Mouse (Mus musculus): Measurements from ENCODE around the gene Camk1g. TPM values are rescaled to one million over a fixed set of nuclear protein-coding genes. Genes with fewer than 3 reads are reported as not detected.

Gene Camk1g
- total RNA-seq, 2 experiments from 2014 or later, result 30.7 to 37.8 TPM

- DNase-seq (ENCODE audit: low spot score in 2 of 2), result peak in 1 of 2 experiments; percentile 40
Observed at GRCm38 (mm10) chr1:193376478-193377134, 6.5 kb upstream of the Camk1g start.

- DNase-seq (ENCODE audit: low spot score in 2 of 2), result no peak
Observed at GRCm38 (mm10) chr1:193373906-193374413, 3.9 kb upstream of the Camk1g start.

GRCm38 (mm10) chr1:193369091-193369490 lies 1.0 kb downstream of the Camk1g start:
- DNase-seq (ENCODE audit: low spot score in 2 of 2), result no peak

DNA sequence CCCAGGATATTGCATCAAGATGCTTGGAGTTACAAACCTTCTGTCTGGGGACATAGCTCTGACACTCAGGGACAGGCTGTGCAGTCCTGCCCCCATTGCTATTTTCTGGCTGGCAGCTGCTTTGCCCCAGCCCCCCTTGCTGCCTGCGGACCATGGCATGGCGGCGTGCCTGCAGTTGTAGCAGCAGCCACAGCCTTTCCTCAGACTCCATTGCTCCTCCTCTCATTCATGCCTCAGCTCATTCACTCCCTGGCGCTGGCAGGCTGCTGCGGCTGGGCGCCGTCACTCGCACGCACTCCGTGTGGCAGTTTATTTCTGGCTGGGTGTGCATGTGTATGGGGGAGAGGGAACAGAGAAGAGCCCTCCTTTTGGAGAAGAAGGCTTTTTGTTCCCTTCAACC lies 2.0 kb downstream of the Camk1g start:
- peak; percentile 68 to 78 for DNase-seq (ENCODE audit: low spot score in 2 of 2)

- DNase-seq (ENCODE audit: low spot score in 2 of 2), result no peak
Observed at GRCm38 (mm10) chr1:193363801-193364231, 6.3 kb downstream of the Camk1g start.

GRCm38 (mm10) chr1:193362078-193362477 lies 8.0 kb downstream of the Camk1g start:
- no peak for DNase-seq (ENCODE audit: low spot score in 2 of 2)

DNA sequence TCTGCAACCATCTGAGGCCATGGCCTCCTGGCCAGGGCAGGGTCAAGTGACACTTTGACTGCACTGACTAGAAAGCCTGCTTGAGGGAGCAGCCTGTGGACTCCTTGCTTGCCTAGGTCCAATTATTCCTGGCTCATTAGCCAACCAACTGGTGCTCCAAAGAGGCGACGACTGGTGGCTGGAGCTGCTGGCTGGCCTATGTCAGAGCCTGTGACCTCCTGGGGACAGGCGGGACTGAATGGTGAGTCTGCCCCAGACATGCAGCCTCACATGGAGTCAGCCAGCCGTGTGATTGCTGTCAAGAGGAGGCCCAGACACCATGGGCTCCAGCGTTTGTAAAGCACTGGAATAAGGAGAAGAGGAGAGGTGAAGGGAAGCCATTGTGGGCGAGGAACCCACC lies 8.9 kb downstream of the Camk1g start:
- no peak for DNase-seq (ENCODE audit: low spot score in 2 of 2)

DNA sequence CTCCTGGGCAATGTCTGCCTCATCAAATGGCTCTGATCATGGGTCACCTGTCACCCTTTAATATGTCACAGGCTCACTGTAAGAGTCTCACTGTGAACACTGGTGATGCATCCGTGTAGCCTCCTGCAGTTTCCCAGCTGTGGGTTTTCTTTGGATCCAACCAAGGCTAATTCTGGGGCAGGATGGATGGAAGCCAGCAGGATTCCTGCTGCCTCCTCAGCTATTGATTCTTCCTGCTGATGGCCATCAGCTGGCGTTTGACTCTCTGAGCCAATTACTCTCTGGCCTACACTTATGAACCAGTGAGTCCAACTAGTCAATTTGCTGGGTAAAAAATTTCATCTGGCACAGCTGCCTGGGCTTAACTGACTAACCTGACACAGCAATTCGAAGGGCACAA lies 10.9 kb downstream of the Camk1g start:
- no peak for DNase-seq (ENCODE audit: low spot score in 2 of 2)

GRCm38 (mm10) chr1:193351583-193351982 lies 18.5 kb downstream of the Camk1g start:
- DNase-seq (ENCODE audit: low spot score in 2 of 2), result peak in 1 of 2 experiments; percentile 54

DNA sequence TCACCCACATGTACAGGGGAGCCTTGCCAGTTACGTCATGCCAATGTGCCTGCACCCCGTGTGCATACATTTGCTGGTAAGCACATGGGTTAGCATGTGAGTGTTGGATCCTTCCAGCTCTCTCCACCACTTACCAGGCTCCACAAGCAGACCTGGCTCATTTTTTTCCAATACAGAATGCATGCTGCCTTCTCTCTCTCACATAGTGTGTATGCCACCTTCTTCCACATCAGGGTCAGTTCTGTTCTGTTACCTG lies 19.6 kb downstream of the Camk1g start:
- peak in 1 of 2 experiments; percentile 60 for DNase-seq (ENCODE audit: low spot score in 2 of 2)

GRCm38 (mm10) chr1:193349702-193350545 lies 20.2 kb downstream of the Camk1g start:
- no peak for DNase-seq (ENCODE audit: low spot score in 2 of 2)

DNA sequence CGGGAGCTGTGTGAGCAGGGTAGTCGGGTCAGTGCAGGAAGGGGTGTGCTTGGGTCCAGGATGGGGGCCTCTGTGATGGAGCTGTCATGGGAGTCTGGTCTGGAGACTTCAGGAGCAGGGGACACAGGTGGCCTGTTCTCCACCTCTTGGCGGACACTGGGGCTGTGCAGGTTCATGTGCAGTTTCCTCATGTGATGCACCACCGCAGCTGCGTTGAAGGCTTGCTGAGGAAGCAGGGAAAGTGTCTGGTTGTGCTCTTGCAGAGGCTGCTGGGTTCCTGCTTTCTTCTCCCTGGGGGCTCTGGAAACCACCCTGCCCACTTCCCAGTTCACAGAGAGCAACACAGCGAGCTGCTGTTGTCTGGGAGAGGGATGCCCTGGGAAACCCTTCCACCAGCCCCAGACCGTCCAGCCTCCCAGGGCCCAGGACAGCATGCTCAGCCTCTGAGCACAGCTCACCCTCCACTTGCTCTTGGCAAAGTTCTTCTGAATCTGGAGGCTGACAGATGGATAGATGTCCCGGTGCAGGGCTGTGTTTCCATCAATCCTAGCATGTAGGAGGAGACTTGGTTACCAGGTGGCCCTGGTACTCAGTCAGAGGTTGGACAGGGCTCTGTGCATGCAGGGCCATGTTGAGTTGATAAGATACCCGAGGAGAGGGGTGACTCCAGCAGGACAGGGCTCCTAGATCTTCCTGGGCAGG lies 21.7 kb downstream of the Camk1g start:
- DNase-seq (ENCODE audit: low spot score in 2 of 2), result no peak

GRCm38 (mm10) chr1:193346908-193347307 lies 23.2 kb downstream of the Camk1g start:
- no peak for DNase-seq (ENCODE audit: low spot score in 2 of 2)

GRCm38 (mm10) chr1:193344976-193345375 lies 25.1 kb downstream of the Camk1g start:
- no peak for DNase-seq (ENCODE audit: low spot score in 2 of 2)

GRCm38 (mm10) chr1:193343853-193344252 lies 26.2 kb downstream of the Camk1g start:
- no peak for DNase-seq (ENCODE audit: low spot score in 2 of 2)

GRCm38 (mm10) chr1:193342198-193342946 lies 27.7 kb downstream of the Camk1g start:
- no peak for DNase-seq (ENCODE audit: low spot score in 2 of 2)

DNA sequence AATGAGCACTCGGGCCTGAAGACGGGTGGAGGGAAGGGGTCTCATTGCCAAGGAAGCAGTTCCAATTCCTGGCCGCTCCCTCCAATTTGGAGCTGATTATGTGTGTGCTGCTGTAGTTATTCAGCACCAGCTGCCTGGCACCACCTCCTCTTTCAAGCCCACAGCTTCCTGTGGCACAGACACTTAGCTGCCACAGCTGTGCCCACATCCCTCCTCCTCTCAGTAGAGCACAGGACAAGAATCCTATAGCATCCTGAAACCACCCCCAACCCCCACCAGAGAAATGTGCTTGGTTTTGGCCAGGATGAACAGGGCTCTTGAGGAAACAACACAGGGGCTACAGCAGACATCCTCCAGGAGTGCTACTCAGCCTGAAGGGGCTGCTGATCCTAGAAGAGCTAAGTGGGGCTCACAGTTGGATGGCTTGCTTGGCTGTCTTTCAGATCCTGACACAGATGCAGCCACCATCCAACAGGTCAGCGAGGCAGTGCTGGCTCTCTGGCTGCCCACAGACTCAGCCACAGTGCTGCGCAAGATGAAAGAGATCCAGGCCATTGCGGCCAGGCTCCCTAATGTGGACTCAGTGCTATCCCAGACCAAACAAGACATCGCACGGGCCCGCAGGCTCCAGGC lies 31.6 kb downstream of the Camk1g start:
- DNase-seq (ENCODE audit: low spot score in 2 of 2), result peak in 1 of 2 experiments; percentile 62

DNA sequence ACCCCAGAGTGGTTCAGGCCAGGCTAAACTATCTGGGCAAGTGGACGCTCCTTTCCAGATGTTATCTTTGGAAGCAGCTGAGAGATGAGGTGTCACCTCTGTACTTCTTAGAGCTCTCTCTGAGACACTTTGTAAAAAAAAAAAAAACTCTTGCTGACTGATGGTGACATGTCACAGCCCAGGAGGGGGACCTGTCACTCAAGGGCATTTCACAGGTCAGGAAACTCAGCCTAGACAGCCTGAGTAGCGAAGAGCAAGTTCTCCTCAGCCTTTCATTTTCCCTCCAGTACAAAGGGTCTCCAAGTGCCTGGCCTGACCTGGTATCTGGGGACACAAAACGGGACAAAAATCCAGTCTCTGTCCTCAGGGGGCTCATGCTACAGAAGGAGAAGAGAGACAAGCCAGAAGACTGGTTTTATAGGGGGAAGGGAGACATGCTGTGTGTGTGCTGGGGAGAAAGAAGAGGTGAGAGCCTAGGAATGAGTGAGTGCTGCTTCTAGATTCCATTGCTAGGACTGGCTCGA lies 32.2 kb downstream of the Camk1g start:
- DNase-seq (ENCODE audit: low spot score in 2 of 2), result no peak

DNA sequence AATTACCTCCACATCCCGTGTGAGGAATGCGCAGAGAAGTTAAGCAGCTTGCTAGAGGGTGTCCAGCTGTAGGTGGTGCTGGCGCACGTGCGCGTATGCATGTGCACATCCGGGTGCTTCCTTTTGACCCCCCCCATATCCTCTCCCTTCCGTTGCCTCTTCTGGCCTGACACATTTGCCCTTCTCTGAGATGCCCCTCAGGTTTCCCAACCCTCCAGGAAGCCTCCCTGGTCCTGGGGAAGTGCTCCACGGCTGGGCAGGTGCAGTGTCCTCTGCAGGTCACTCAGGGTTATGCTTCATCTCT lies 33.1 kb downstream of the Camk1g start:
- no peak for DNase-seq (ENCODE audit: low spot score in 2 of 2)
